ENCODE assay signal across 27 mouse cellular contexts in genomic region chr6:84062541-84062940, GRCm38 (mm10). TPM values are rescaled to one million over a fixed set of nuclear protein-coding genes. Genes with fewer than 3 reads are reported as not detected.
"Had no signal": no experiment of that assay in that cellular context is flagged by ENCODE, and none has a peak within 500 bp of the region (broad histone marks: within the 10 kb centered on the region; RNA-seq: fewer than 3 reads in every experiment).

No protein-coding gene starts in this region.

- H3K27ac ChIP-seq: heart, adult 2 months; heart, embryonic 13.5 days; heart, embryonic 15.5 days; hindbrain, embryonic 13.5 days; intestine, embryonic 15.5 days; layer of hippocampus, adult 2 months; limb, embryonic 10.5 days; limb, embryonic 12.5 days; liver, embryonic 13.5 days had no signal

- H3K9ac ChIP-seq: heart, embryonic 13.5 days; heart, embryonic 15.5 days; hindbrain, embryonic 13.5 days; intestine, embryonic 15.5 days; limb, embryonic 12.5 days; liver, embryonic 13.5 days had no signal

- H3K4me3 ChIP-seq: heart, adult 2 months; heart, embryonic 13.5 days; heart, embryonic 15.5 days; hindbrain, embryonic 13.5 days; intestine, embryonic 15.5 days; layer of hippocampus, adult 2 months; limb, embryonic 10.5 days; limb, embryonic 12.5 days; liver, embryonic 13.5 days had no signal

- H3K36me3 ChIP-seq: hindbrain, embryonic 13.5 days; intestine, embryonic 15.5 days; limb, embryonic 10.5 days; limb, embryonic 12.5 days; liver, embryonic 13.5 days had no signal

- ATAC-seq: hindbrain, embryonic 16.5 days; inflammation-experienced regulatory T-cells, adult 6 months; intestine, embryonic 15.5 days; intestine, postnatal 0 days had no signal

- H3K9me3 ChIP-seq: heart, embryonic 13.5 days; heart, embryonic 15.5 days; hindbrain, embryonic 13.5 days; intestine, embryonic 15.5 days; limb, embryonic 10.5 days; limb, embryonic 12.5 days; liver, embryonic 13.5 days had no signal

- DNase-seq: gastrocnemius, postnatal 14 days; gastrocnemius, postnatal 36 days; heart, adult 11 months; heart, adult 2 months; heart, postnatal 14 days; heart, postnatal 36 days; kidney, adult 18-20 months; kidney, adult 8-10 months; kidney, postnatal 10 days; kidney, postnatal 25 days; kidney, postnatal 4 days; layer of hippocampus, postnatal 36 days; liver; liver, embryonic 13.5 days had no signal

- H3K4me2 ChIP-seq: heart, embryonic 11.5 days; heart, embryonic 13.5 days; heart, embryonic 15.5 days; hindbrain, embryonic 13.5 days; intestine, embryonic 15.5 days; limb, embryonic 12.5 days; liver, embryonic 11.5 days; liver, embryonic 13.5 days had no signal

- H3K4me1 ChIP-seq: hindbrain, embryonic 13.5 days; intestine, embryonic 15.5 days; limb, embryonic 12.5 days; liver, embryonic 13.5 days had no signal

- H3K27me3 ChIP-seq: heart, embryonic 13.5 days; heart, embryonic 15.5 days; hindbrain, embryonic 13.5 days; intestine, embryonic 15.5 days; limb, embryonic 12.5 days; liver, embryonic 13.5 days had no signal

RNA-seq across cellular contexts. Expression of gene Dysf, which starts 54.2 kb away (rescaled TPM):
- total RNA-seq: hematopoietic stem cell, adult 5-6 weeks had no signal
- polyA plus RNA-seq: inflammation-experienced regulatory T-cells, adult 6 months had no signal
